Mouse (Mus musculus): ENCODE results near the gene Ttll9. TPM values are rescaled to one million over a fixed set of nuclear protein-coding genes. Genes with fewer than 3 reads are reported as not detected.

Ttll9 gene
- 1 to 10 TPM in 1 of 2 experiments, under 1 TPM in 1; 0.71 to 1.8 TPM for polyA plus RNA-seq (2017; shearing (Covaris generic))

GRCm38 (mm10) chr2:152962091-152962793 is at the start of gene Ttll9:
Gene Ttll9, plus strand, starts transcription at chr2:152962485.

GRCm38 (mm10) chr2:152933048-152933447 is 29.2 kb upstream of the Ttll9 start, which contains the start of gene Foxs1:
Gene Foxs1, minus strand, starts transcription at chr2:152933208.

GRCm38 (mm10) chr2:152951065-152951849 is 11.0 kb upstream of the Ttll9 start, which contains the start of gene Dusp15:
Gene Dusp15, minus strand, starts transcription at chr2:152951698.

GRCm38 (mm10) chr2:153014758-153015593 is 52.7 kb downstream of the Ttll9 start, which contains the start of gene Pdrg1:
Gene Pdrg1, minus strand, starts transcription at chr2:153015427.

GRCm38 (mm10) chr2:153031126-153032082 is 69.1 kb downstream of the Ttll9 start, which contains the start of gene Xkr7:
Gene Xkr7, plus strand, starts transcription at chr2:153031852.

Other genes with a start within 250 kb of the Ttll9 start
- under 1 TPM; 0.40 to 0.46 TPM for gene Id1, start 226.2 kb upstream of the Ttll9 start, polyA plus RNA-seq (2017; shearing (Covaris generic))
- 1 to 10 TPM in 1 of 2 experiments, under 1 TPM in 1; 0.36 to 1.8 TPM for gene Cox4i2, start 208.3 kb upstream of the Ttll9 start, polyA plus RNA-seq (2017; shearing (Covaris generic))
- 10 to 100 TPM; 39.2 to 67.9 TPM for gene Bcl2l1, start 130.8 kb upstream of the Ttll9 start, polyA plus RNA-seq (2017; shearing (Covaris generic))
- gene Tpx2, start 114.5 kb upstream of the Ttll9 start, polyA plus RNA-seq (2017; shearing (Covaris generic)) = 1 to 10 TPM; 2.2 to 3.7 TPM
- gene Mylk2, start 51.1 kb upstream of the Ttll9 start, polyA plus RNA-seq (2017; shearing (Covaris generic)) = under 1 TPM in 1 of 2 experiments, not detected in 1; 0.24 TPM
- under 1 TPM; 0.52 to 0.65 TPM for gene Foxs1, start 29.3 kb upstream of the Ttll9 start, polyA plus RNA-seq (2017; shearing (Covaris generic))
- gene Dusp15, start 10.8 kb upstream of the Ttll9 start, polyA plus RNA-seq (2017; shearing (Covaris generic)) = under 1 TPM in 1 of 2 experiments, not detected in 1; 0.60 TPM
- 100 to 1,000 TPM; 159 to 166 TPM for gene Pdrg1, start 52.9 kb downstream of the Ttll9 start, polyA plus RNA-seq (2017; shearing (Covaris generic))
- under 1 TPM in 1 of 2 experiments, not detected in 1; 0.21 TPM for gene Xkr7, start 69.4 kb downstream of the Ttll9 start, polyA plus RNA-seq (2017; shearing (Covaris generic))
- gene Ccm2l, start 103.5 kb downstream of the Ttll9 start, polyA plus RNA-seq (2017; shearing (Covaris generic)) = not detected
- gene Hck, start 146.0 kb downstream of the Ttll9 start, polyA plus RNA-seq (2017; shearing (Covaris generic)) = 1 to 10 TPM in 1 of 2 experiments, under 1 TPM in 1; 0.43 to 3.5 TPM
- gene Tm9sf4, start 198.8 kb downstream of the Ttll9 start, polyA plus RNA-seq (2017; shearing (Covaris generic)) = 10 to 100 TPM; 38.2 to 56.3 TPM

Measured in inflammation-experienced regulatory T-cells (primary cell).